Mouse (Mus musculus): ENCODE data around the gene Cdk6. TPM values are rescaled to one million over a fixed set of nuclear protein-coding genes. Genes with fewer than 3 reads are reported as not detected.
A peak's percentile ranks its signal among the peaks of the same experiment; 100 is the strongest.
"Not testable (repeated sequence)": the region's sequence is repeated elsewhere in the genome, so short reads cannot be mapped to it uniquely, and the experiment has no call there.

Cdk6 gene
- polyA plus RNA-seq, 1 experiment from 2014 or later, result 11.8 TPM

GRCm38 (mm10) chr5:3317724-3318123 lies 23.6 kb upstream of the Cdk6 start:
- not testable (repeated sequence) for H3K27me3 ChIP-seq (ENCODE audit: control insufficient read depth, insufficient read depth, low read length); H3K4me2 ChIP-seq (replicated peaks); H3K9me3 ChIP-seq (ENCODE audit: control insufficient read depth, low read length); H3K4me1 ChIP-seq (replicated peaks; ENCODE audit: control insufficient read depth, insufficient read depth, low read length); ATAC-seq (ENCODE audit: low FRiP score); H3K9ac ChIP-seq; DNase-seq (ENCODE audit: low spot score); H3K4me3 ChIP-seq (replicated peaks; ENCODE audit: low read length); H3K36me3 ChIP-seq (replicated peaks; ENCODE audit: control insufficient read depth, insufficient read depth); H3K27ac ChIP-seq
- 91% methylated on average over 5 of the region's 5 CpGs for WGBS

DNA sequence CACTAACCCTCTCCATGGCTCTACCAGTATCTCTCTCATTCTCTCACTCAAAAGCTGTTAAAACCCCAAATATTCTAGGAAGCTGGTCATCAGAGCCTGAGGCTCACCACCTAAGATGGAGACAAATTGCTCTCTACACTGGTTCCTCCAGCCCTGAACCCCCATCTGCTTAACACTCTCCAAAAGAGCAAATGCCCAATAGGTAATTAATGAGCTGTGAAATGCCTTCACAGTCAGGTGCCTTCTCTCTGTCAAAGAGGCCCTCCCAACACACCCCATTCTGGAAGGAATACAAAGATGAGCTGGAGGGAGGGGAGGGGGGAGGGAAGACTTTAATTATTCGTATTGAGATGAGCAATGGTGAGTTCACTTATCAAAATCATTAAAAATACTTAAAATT lies 21.1 kb upstream of the Cdk6 start:
- ATAC-seq (ENCODE audit: low FRiP score), result no peak

DNA sequence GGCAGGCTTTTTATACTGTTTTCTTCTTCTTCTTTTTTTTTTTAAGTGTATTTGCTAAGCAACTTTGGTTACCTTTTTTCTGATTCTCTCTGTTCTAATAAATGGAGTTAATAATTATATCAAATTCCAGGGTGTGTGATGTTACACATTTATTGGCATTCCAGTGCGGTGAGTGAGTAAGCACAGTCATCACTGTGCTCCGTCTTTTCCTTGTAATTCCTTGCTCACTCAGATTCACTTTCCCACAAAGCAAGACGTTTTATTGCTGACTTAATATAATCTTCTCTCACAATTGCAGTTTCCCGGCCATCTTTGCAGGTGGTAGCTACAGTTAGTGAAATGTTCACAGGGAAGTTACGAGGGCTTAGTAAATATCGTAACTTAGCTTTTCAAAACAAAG lies 19.2 kb upstream of the Cdk6 start:
- Histone ChIP-seq H3K4me3 (replicated peaks; ENCODE audit: low read length) (no peak overlapping the region), H3K4me1 (replicated peaks; ENCODE audit: control insufficient read depth, insufficient read depth, low read length) (no peaks in the 10 kb centered on the region), H3K27ac (no peak overlapping the region), H3K27me3 (ENCODE audit: control insufficient read depth, insufficient read depth, low read length) (no peaks in the 10 kb centered on the region), H3K36me3 (replicated peaks; ENCODE audit: control insufficient read depth, insufficient read depth) (no peaks in the 10 kb centered on the region), H3K9me3 (ENCODE audit: control insufficient read depth, low read length) (no peaks in the 10 kb centered on the region), H3K9ac (no peak overlapping the region), H3K4me2 (replicated peaks) (no peak overlapping the region)
- ATAC-seq (ENCODE audit: low FRiP score), result no peak
- no peak for DNase-seq (ENCODE audit: low spot score)
- 89% methylated on average over 6 of the region's 6 CpGs for WGBS

More for the DNA sequence above, 21.1 kb upstream of the Cdk6 start:
- H3K4me1 ChIP-seq (replicated peaks; ENCODE audit: control insufficient read depth, insufficient read depth, low read length), result no peaks in the 10 kb centered on the region
- H3K9ac ChIP-seq, result no peak overlapping the region
- no peaks in the 10 kb centered on the region for H3K36me3 ChIP-seq (replicated peaks; ENCODE audit: control insufficient read depth, insufficient read depth)
- DNase-seq (ENCODE audit: low spot score), result no peak
- no peaks in the 10 kb centered on the region for H3K9me3 ChIP-seq (ENCODE audit: control insufficient read depth, low read length)
- H3K4me3 ChIP-seq (replicated peaks; ENCODE audit: low read length), result no peak overlapping the region
- H3K27me3 ChIP-seq (ENCODE audit: control insufficient read depth, insufficient read depth, low read length), result no peaks in the 10 kb centered on the region
- H3K4me2 ChIP-seq (replicated peaks), result no peak overlapping the region
- no peak overlapping the region for H3K27ac ChIP-seq
- WGBS, result 19% methylated on average over 1 of the region's 1 CpGs

DNA sequence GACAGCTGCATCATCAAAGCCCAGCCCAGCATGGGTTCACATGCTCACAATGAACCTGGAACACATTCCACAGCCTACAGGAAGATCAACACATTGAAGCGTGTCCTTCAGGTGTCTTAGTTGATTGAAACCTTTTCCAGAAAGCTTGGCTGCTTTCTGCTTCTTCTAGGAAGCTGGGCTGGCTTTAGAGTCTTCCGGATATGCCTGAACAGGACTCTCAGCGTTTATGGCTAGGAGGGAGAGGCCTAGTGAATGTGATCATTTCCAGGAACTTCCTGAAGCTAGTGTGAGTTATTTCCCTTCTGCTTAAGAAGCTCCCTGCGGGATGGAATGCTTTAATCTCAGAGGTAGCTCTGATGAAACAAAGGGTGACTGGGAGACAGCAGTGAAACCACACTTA lies 17.2 kb upstream of the Cdk6 start:
- ATAC-seq (ENCODE audit: low FRiP score), result no peak
- no peak overlapping the region for H3K9ac ChIP-seq

DNA sequence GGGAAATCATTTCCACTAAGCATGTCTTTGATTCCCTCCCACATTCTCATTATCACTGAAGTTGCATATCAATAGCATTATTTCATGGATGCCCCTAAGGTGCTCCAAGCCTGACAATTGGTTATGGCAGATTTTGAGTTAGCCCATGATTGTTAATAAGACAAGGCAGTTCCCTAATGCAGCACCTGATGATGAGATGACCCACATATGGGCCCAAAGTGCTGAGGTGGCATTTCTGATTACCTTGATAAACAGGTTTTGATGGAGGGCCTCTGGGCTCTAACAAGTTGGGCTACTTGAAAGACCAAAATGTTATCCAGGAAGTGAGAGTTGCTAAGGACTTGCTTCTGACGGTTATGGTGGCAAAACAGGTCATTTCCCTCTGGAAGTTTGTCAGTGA lies 11.9 kb upstream of the Cdk6 start:
- Histone ChIP-seq H3K9ac (no peak overlapping the region), H3K4me1 (replicated peaks; ENCODE audit: control insufficient read depth, insufficient read depth, low read length) (no peaks in the 10 kb centered on the region), H3K9me3 (ENCODE audit: control insufficient read depth, low read length) (no peaks in the 10 kb centered on the region), H3K27ac (no peak overlapping the region), H3K27me3 (ENCODE audit: control insufficient read depth, insufficient read depth, low read length) (no peaks in the 10 kb centered on the region), H3K4me2 (replicated peaks) (no peak overlapping the region), H3K36me3 (replicated peaks; ENCODE audit: control insufficient read depth, insufficient read depth) (no peaks in the 10 kb centered on the region), H3K4me3 (replicated peaks; ENCODE audit: low read length) (no peak overlapping the region)
- no peak for ATAC-seq (ENCODE audit: low FRiP score)
- 82% methylated on average over 1 of the region's 1 CpGs for WGBS
- DNase-seq (ENCODE audit: low spot score), result no peak

More for the DNA sequence above, 17.2 kb upstream of the Cdk6 start:
- no peak overlapping the region for H3K4me3 ChIP-seq (replicated peaks; ENCODE audit: low read length)
- no peak for DNase-seq (ENCODE audit: low spot score)
- no peak overlapping the region for H3K27ac ChIP-seq
- no peak overlapping the region for H3K4me2 ChIP-seq (replicated peaks)
- H3K9me3 ChIP-seq (ENCODE audit: control insufficient read depth, low read length), result no peaks in the 10 kb centered on the region
- 78% methylated on average over 4 of the region's 4 CpGs for WGBS
- H3K27me3 ChIP-seq (ENCODE audit: control insufficient read depth, insufficient read depth, low read length), result no peaks in the 10 kb centered on the region
- H3K36me3 ChIP-seq (replicated peaks; ENCODE audit: control insufficient read depth, insufficient read depth), result no peaks in the 10 kb centered on the region
- H3K4me1 ChIP-seq (replicated peaks; ENCODE audit: control insufficient read depth, insufficient read depth, low read length), result no peaks in the 10 kb centered on the region

GRCm38 (mm10) chr5:3330932-3331331 lies 10.4 kb upstream of the Cdk6 start:
- Histone ChIP-seq H3K9me3 (ENCODE audit: control insufficient read depth, low read length) (no peaks in the 10 kb centered on the region), H3K9ac (no peak overlapping the region), H3K27ac (no peak overlapping the region), H3K4me3 (replicated peaks; ENCODE audit: low read length) (no peak overlapping the region), H3K36me3 (replicated peaks; ENCODE audit: control insufficient read depth, insufficient read depth) (no peaks in the 10 kb centered on the region), H3K4me1 (replicated peaks; ENCODE audit: control insufficient read depth, insufficient read depth, low read length) (no peaks in the 10 kb centered on the region), H3K4me2 (replicated peaks) (no peak overlapping the region), H3K27me3 (ENCODE audit: control insufficient read depth, insufficient read depth, low read length) (no peaks in the 10 kb centered on the region)
- no peak for ATAC-seq (ENCODE audit: low FRiP score)
- DNase-seq (ENCODE audit: low spot score), result no peak
- WGBS, result 71% methylated on average over 3 of the region's 3 CpGs

GRCm38 (mm10) chr5:3333019-3333418 lies 8.3 kb upstream of the Cdk6 start:
- H3K27ac ChIP-seq; ATAC-seq (ENCODE audit: low FRiP score); H3K4me3 ChIP-seq (replicated peaks; ENCODE audit: low read length); H3K4me1 ChIP-seq (replicated peaks; ENCODE audit: control insufficient read depth, insufficient read depth, low read length); H3K27me3 ChIP-seq (ENCODE audit: control insufficient read depth, insufficient read depth, low read length); DNase-seq (ENCODE audit: low spot score); H3K9ac ChIP-seq; H3K9me3 ChIP-seq (ENCODE audit: control insufficient read depth, low read length); H3K4me2 ChIP-seq (replicated peaks); H3K36me3 ChIP-seq (replicated peaks; ENCODE audit: control insufficient read depth, insufficient read depth): not testable (repeated sequence)
- WGBS, result 94% methylated on average over 4 of the region's 4 CpGs

- H3K36me3 ChIP-seq (replicated peaks; ENCODE audit: control insufficient read depth, insufficient read depth); H3K9me3 ChIP-seq (ENCODE audit: control insufficient read depth, low read length); DNase-seq (ENCODE audit: low spot score); H3K27ac ChIP-seq; ATAC-seq (ENCODE audit: low FRiP score): not testable (repeated sequence)
- H3K4me2 ChIP-seq (replicated peaks), result peak overlapping the region; percentile 94
- 3% methylated on average over 15 of the region's 15 CpGs for WGBS
- H3K4me3 ChIP-seq (replicated peaks; ENCODE audit: low read length), result peak overlapping the region; percentile 50
- H3K4me1 ChIP-seq (replicated peaks; ENCODE audit: control insufficient read depth, insufficient read depth, low read length), result peaks cover 13% of the 10 kb centered on the region; the same call in 1 of the 2 replicates
- H3K27me3 ChIP-seq (ENCODE audit: control insufficient read depth, insufficient read depth, low read length), result peaks cover 28% of the 10 kb centered on the region
- peak overlapping the region; percentile 60 for H3K9ac ChIP-seq
These were observed 786 bp upstream of the Cdk6 start for GRCm38 (mm10) chr5:3340340-3341058.

GRCm38 (mm10) chr5:3341931-3342770 lies 866 bp downstream of the Cdk6 start:
- WGBS, result under 1% methylated on average over 60 of the region's 60 CpGs
- ATAC-seq (ENCODE audit: low FRiP score) (peak; percentile 36), DNase-seq (ENCODE audit: low spot score) (no peak)
- Histone ChIP-seq H3K27me3 (ENCODE audit: control insufficient read depth, insufficient read depth, low read length) (peaks cover 28% of the 10 kb centered on the region), H3K36me3 (replicated peaks; ENCODE audit: control insufficient read depth, insufficient read depth) (no peaks in the 10 kb centered on the region), H3K4me1 (replicated peaks; ENCODE audit: control insufficient read depth, insufficient read depth, low read length) (peaks cover 13% of the 10 kb centered on the region; the same call in 1 of the 2 replicates), H3K27ac (no peak overlapping the region; the same call in 1 of the 2 replicates), H3K4me2 (replicated peaks) (peak overlapping the region; percentile 94), H3K9me3 (ENCODE audit: control insufficient read depth, low read length) (no peaks in the 10 kb centered on the region), H3K9ac (peak overlapping the region; percentile 60; the same call in 1 of the 2 replicates), H3K4me3 (replicated peaks; ENCODE audit: low read length) (peak overlapping the region; percentile 50)
